16 mouse cellular contexts compared by ENCODE assay signal in the genomic region with DNA sequence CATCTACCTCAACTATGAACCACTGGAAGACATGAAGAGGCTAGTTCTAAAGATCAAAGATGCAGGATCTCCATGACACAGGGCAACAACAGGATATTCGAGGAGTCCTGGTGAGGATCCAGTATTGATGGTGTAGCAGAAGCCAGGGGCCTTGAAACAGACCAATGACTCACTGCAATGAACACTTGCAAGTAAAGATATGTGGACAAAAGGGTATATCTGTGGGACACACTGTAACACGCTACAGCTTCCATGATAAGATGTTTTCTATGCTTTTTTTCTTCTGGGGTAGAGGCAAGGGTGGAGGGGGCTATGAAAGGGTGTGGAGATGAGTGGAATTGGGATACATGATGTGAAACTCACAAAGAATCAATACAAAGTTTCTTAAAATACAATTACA.
"Had no signal": no experiment of that assay in that cellular context is flagged by ENCODE, and none has a peak within 500 bp of the region (broad histone marks: within the 10 kb centered on the region; RNA-seq: fewer than 3 reads in every experiment).

No protein-coding gene starts in this region.

- ATAC-seq: intestine, embryonic 15.5 days had no signal

- H3K4me1 ChIP-seq: intestine, embryonic 15.5 days; limb, embryonic 15.5 days; stomach, embryonic 15.5 days had no signal

- H3K27ac ChIP-seq: intestine, embryonic 15.5 days; limb, embryonic 15.5 days; midbrain, embryonic 10.5 days; neural tube, embryonic 13.5 days; stomach, embryonic 15.5 days had no signal

- H3K27me3 ChIP-seq: intestine, embryonic 15.5 days; limb, embryonic 15.5 days; neural tube, embryonic 13.5 days; stomach, embryonic 15.5 days had no signal

- H3K4me2 ChIP-seq: intestine, embryonic 15.5 days; limb, embryonic 15.5 days; lung, embryonic 14.5 days; neural tube, embryonic 13.5 days; stomach, embryonic 15.5 days had no signal

- H3K36me3 ChIP-seq: intestine, embryonic 15.5 days; stomach, embryonic 15.5 days had no signal

- H3K9ac ChIP-seq: intestine, embryonic 15.5 days; limb, embryonic 15.5 days; lung, embryonic 14.5 days; neural tube, embryonic 13.5 days; stomach, embryonic 15.5 days had no signal

- DNase-seq: kidney, adult 18-20 months; kidney, postnatal 10 days; layer of hippocampus, postnatal 36 days; lung, embryonic 14.5 days; lung, postnatal 10 days; lung, postnatal 4 days; midbrain, embryonic 14.5 days; retina, postnatal 1 day; right cerebral cortex, postnatal 14 days; thymus, adult 2 months; thymus, postnatal 25 days had no signal

- H3K4me3 ChIP-seq: intestine, embryonic 15.5 days; limb, embryonic 15.5 days; midbrain, embryonic 10.5 days; neural tube, embryonic 13.5 days; stomach, embryonic 15.5 days had no signal

- H3K9me3 ChIP-seq: intestine, embryonic 15.5 days; limb, embryonic 15.5 days; midbrain, embryonic 10.5 days; neural tube, embryonic 13.5 days; stomach, embryonic 15.5 days had no signal
